Mouse (Mus musculus): Measurements from ENCODE around the gene N4bp1.
A peak's percentile ranks its signal among the peaks of the same experiment; 100 is the strongest.

N4bp1 gene

DNA sequence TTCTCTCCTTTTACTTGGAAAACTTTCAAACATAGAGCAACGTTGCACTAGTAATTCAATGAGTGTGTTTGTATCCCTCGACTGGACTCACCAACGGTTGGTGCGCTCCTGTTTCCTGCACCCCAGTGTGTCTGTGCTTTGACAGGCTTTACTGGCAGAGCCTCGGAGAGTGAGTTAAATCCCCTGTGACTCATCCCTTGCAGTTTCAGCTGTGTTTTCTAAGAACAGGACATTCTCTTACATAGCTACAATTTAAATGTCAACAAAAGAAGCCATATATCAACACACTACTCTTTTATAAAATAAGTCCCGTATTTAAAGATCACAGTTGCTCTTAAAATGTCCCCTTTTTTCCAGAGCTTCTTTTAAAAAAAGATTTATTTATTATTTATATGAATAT lies 65.6 kb downstream of the N4bp1 start:
- DNase-seq = no peak

GRCm38 (mm10) chr8:86808990-86809960 lies 75.8 kb downstream of the N4bp1 start:
- DNase-seq = no peak

DNA sequence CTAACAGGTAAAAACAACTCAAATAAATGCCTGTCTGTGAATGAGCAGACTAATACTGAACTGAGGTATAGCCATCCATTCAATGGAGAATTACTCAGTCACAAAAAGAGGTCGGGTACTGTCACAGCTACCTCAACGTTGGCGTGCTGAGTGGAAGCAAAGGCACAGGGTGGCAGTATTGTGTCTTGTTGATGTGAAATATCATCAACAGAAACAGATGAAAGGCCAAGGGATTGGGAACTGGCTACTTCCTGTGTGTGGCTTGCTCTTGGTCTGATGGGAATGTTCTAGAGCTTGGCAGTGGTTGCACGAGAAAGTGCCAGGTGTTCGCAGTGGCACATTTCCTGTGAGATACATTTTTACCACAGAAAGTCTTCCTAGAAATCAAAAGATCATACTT lies 76.8 kb downstream of the N4bp1 start:
- DNase-seq = peak; percentile 14 to 51

DNA sequence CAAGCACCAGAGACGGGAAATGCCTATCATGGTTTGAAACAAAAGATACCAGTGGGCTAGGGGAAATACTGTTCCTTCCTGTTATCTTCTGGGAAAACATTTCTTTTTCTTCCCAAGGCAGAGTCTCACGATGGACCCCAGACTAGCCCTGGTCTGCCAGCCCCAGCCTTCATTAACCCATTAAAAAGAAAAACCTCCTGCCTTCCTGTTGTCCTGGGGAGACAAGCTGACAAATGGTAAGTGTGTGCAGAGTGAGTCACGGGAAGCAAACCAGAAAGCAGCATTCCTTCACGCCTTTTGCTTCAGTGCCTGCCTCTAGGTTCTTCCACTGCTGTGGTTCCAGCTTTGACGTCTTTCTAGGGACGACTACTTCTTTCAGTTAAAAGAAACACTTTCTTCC lies 83.1 kb downstream of the N4bp1 start:
- DNase-seq = no peak

GRCm38 (mm10) chr8:86800966-86801365 lies 84.1 kb downstream of the N4bp1 start:
- DNase-seq = no peak

DNA sequence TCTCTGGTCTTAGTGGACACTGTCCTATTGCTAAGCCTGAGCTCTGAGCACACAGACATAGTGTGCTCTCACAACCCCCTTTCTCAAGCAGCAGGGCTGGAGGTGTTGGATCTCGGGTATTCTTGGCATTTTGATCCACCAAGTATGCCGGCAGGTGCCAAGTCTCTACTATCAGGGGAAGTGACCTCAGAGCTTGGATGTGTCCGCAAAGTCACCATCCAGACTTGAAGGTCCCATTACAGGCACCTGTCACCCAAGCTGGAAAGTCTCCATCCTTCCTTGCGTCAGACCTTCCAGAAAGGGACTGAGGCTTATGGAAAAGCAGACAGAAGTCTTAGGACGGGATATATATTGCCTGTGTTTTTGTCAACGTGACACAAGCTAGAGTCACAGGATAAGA lies 86.9 kb downstream of the N4bp1 start:
- DNase-seq = no peak

DNA sequence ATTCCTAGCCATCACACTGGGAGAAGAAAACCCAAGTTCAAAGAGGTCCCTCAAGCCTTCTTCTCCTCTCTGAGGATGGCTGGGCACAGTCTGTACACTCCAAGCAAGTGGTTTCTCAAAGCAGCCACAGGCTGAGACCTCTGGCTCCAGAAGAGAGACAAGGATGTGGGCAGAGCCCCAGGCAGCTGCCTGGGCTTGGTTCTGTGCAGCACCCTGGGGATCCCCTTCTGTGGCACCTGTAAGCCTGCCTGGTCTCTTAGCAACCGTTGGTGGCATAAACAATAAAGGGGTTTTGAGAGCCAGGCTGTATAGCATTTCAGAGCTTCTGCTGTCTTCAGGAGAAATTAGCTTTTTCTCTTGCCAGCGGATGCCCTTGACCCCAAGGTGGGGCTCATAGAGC lies 87.4 kb downstream of the N4bp1 start:
- DNase-seq = no peak

DNA sequence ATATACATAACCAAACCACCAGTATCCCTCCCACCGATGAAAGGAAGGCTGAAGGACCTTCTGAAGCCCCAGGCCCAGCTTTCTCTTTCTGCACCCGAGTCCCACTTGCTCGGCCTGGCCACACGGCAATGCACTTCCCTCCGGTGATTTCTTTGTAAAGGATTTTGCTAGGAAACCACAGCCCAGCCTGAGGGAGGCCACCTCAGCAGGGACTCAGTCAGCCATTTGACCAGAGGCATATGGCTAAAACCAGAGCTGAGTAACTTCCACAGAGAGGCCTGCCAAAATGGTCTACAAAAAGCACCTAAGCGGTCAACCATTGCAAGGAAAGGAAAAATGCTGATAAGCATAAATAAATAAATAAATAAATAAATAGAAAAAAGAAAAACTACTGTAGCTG lies 90.3 kb downstream of the N4bp1 start:
- no peak for DNase-seq

GRCm38 (mm10) chr8:86791542-86791941 lies 93.5 kb downstream of the N4bp1 start:
- DNase-seq = no peak

- DNase-seq = no peak
Measured at GRCm38 (mm10) chr8:86789576-86789975, 95.5 kb downstream of the N4bp1 start.

DNA sequence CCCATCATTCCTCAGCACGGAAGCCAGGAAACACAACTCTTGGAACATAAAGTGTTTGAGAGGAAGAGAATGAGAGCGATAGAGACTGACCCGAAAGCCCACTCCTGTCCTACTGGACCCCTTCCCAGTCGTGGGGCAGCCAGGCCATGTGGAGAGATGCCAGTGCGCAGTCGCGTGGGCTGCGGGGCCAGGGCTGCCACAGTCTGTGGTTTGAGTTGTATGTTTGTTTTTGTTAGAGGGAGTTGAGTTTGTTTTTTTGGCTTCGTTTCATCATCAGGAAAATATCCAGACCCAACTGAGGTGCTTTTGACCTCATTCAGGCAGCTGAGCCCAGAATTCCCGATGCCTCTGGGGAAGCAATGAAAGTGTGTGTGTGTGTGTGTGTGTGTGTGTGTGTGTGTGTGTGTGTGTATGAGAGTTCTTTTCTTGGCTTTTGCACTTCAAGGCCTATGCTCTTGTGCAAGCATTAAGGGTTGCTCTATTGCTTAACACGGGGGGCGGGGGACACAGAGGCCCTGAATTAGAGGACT lies 97.1 kb downstream of the N4bp1 start:
- peak in 1 of 2 experiments; percentile 12 for DNase-seq

- no peak for DNase-seq
Measured at GRCm38 (mm10) chr8:86786498-86786897, 98.6 kb downstream of the N4bp1 start.

GRCm38 (mm10) chr8:86781094-86781493 lies 104.0 kb downstream of the N4bp1 start:
- DNase-seq = no peak

GRCm38 (mm10) chr8:86779207-86779606 lies 105.9 kb downstream of the N4bp1 start:
- no peak for DNase-seq

GRCm38 (mm10) chr8:86769945-86770715 lies 114.9 kb downstream of the N4bp1 start:
- no peak for DNase-seq

GRCm38 (mm10) chr8:86768499-86768898 lies 116.6 kb downstream of the N4bp1 start:
- peak in 1 of 2 experiments; percentile 39 for DNase-seq

- DNase-seq = no peak
Measured at GRCm38 (mm10) chr8:86766548-86767211, 118.4 kb downstream of the N4bp1 start.

DNA sequence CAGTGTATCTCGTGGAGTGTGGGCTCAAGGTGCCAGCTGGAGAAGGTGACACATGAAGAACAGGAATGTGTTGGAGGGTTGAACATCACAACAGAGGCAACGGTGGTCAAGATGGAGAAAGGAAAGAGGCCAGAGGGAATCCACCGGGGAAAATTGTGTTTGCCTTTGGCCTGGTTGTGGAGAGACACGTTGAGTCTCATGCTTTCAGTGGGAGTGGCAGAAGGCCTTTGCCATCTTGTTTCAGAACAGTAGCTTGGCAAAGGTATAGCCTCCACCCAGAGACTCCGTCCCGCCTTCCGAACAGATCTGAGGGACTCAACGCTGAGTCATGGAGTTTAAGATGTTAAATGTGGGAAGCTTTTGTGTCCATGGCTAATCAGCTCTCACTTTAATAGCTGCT lies 119.4 kb downstream of the N4bp1 start:
- DNase-seq = no peak

GRCm38 (mm10) chr8:86765155-86765554 lies 119.9 kb downstream of the N4bp1 start:
- no peak for DNase-seq

DNA sequence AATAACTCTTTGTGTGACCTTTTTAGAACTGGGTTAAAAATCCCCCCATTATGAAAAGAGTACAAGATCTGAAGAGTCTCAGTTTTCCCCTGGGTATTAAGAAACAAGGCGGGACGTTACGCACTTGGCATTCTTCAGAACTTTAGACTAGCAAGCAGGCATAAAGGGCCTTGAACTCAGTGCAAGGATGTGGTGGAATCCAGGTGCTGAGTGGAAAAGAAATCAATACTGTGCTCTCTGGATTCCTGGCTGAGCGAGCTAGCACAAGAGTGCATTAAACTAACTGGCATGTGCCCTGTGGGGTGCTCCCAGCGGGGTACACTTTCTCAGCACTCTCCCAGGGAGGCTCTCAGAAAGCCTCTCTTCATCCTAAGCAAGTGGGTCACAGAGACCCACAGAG lies 122.3 kb downstream of the N4bp1 start:
- DNase-seq = no peak

GRCm38 (mm10) chr8:86760746-86761145 lies 124.3 kb downstream of the N4bp1 start:
- DNase-seq = no peak

GRCm38 (mm10) chr8:86759090-86759491 lies 126.0 kb downstream of the N4bp1 start:
- DNase-seq = no peak

DNA sequence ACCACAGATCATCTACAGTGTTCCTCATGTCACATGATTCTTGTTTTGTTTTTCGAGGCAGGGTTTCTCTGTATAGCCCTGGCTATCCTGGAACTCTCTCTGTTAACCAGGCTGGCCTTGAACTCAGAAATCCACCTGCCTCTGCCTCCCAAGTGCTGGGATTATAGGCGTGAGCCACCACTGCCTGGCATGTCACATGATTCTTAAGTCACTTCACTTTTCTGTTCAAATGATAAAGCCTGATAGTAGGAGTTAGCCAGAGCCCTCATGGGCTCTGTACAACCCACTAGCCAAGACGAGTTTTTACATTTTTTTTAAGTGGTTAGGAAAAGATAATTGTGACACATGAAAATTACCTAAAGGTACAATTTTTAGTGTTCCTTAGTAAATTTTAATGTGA lies 126.4 kb downstream of the N4bp1 start:
- no peak for DNase-seq
